Mouse (Mus musculus): ENCODE results near the gene Tac1.
"Not testable (repeated sequence)": the region's sequence is repeated elsewhere in the genome, so short reads cannot be mapped to it uniquely, and the experiment has no call there.

Gene Tac1

DNA sequence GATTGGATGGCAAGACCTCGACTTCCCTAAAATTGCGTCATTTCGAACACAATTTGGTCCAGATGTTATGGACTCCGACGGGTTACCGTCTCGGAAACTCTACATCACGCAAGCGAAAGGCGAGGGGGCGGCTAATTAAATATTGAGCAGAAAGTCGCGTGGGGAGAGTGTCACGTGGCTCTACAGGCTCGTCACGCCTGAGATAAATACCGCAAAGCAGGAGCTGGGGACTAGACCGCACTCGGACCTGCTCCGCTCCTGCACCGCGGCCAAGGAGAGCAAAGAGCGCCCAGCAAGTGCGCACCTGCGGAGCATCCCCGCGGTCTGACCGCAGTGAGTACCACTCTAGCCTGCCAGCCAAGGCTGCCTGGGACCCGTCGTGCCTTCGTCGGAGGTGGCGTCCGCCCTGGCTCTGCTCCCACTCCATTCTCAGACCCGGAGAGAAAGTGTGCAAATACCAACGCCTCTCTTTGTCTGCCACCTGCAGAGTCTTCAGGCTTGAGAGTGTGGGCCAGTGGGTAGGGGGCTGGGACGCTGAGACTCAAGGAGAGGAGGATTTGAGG is at the start of gene Tac1:
TSS of gene Tac1 (plus strand) at position 51 of the 563 bp plus-strand sequence.
- no peak for DNase-seq

DNA sequence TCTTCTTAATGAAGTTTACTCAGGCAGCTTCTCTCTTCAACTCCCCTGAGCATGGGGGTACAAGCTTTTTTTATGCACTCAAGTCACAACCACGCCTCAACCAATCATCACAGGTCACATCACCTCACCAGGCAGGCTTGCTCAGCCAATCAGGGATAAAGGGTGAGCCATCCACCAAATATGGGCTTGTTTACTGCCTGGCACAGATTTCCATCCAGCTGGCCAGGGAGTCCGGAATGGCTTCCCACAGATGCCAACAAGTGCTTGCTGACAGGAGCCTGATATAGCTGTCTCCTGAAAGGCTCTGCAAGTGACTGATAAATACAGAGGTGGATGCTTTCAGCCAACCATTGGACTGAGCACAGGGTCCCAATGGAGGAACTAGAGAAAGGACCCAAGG is 11.2 kb upstream of the Tac1 start:
- not testable (repeated sequence) for DNase-seq

GRCm38 (mm10) chr6:7555688-7556476 is 1.2 kb downstream of the Tac1 start:
- no peak for DNase-seq

GRCm38 (mm10) chr6:7558164-7558563 is 3.5 kb downstream of the Tac1 start:
- DNase-seq, result no peak

GRCm38 (mm10) chr6:7562524-7562923 is 7.8 kb downstream of the Tac1 start:
- DNase-seq, result no peak

DNA sequence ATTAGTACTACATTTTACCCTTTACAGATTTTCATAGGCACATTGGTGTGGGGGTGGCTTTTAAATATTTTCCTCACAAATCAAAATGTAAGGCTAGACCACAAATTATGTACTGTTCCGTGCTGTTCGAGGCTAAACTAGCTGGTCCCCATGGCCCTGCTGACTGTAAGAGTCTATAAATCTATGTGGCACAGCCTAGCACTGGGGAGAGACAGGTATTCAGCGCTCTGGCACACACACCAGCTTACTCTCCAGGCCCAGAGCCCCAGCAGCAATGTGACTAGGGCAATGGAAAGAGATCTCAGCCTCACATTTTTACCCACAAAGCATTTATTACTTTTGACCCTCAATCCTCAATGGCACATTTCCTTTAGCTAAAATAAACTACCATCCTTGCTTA is 9.9 kb downstream of the Tac1 start:
- no peak for DNase-seq

- no peak for DNase-seq
Measured at GRCm38 (mm10) chr6:7571144-7571543, 16.5 kb downstream of the Tac1 start.

- no peak for DNase-seq
Measured at GRCm38 (mm10) chr6:7578031-7578430, 23.4 kb downstream of the Tac1 start.

- no peak for DNase-seq
Measured at GRCm38 (mm10) chr6:7594445-7594844, 39.8 kb downstream of the Tac1 start.

GRCm38 (mm10) chr6:7598416-7598815 is 43.7 kb downstream of the Tac1 start:
- no peak for DNase-seq

DNA sequence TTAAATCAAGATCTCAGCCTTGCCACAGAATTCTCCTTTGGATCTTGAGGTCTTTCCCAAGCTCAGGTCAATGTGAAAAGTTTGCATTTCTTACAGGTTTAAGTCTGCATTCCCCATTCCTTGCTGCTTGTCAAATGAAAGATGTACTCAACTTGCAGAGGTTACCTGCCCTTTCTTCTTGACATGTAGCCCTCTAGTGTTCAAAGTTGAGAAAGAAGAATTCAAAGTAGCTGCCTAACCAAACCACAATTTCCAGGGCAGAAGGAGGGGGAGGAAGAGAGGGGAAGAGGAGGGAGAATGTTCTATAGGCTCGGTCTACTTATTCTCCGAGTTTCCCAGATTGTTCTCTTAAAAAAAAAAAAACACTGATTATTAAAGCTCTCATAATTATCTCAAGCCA is 45.5 kb downstream of the Tac1 start:
- DNase-seq, result no peak

DNA sequence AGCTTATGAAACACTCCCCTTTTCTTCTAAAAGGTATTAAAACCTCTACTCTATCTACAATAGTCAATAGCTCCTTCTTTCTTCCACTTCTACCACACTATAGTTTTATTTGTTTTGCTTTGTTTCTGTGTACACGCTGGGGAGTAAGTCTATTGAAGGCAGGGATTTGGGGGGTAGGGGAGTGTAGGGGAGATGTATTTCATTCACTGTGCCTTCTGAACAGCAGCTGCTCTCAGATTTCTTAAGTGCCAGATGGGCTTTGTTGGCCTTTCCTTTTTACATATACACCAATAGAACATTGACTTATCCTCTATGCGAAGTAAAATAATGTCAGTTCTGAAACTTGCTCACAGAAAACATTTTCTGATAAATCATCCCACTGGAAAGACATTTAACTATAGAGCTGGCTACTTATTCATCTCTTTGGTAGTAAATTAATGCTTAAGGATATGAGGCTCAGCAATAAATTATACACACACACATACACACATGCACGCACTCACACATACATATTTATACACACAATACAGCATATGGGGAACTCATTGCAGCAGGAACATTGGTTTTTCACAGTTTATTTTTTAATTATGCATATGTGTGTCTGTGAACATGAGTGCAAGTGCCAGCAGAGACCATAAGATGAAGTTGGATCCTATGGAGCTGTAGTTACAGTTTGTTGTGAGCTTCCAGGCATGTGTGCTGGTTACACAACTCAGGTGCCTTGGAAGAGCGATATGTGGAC is 46.8 kb downstream of the Tac1 start:
- no peak for DNase-seq

- DNase-seq, result not testable (repeated sequence)
Measured at GRCm38 (mm10) chr6:7613676-7614075, 59.0 kb downstream of the Tac1 start.
